Mouse (Mus musculus): ENCODE measurements around the gene Rin3. TPM values are rescaled to one million over a fixed set of nuclear protein-coding genes. Genes with fewer than 3 reads are reported as not detected.

The Rin3 gene
- total and polyA plus RNA-seq, 3 experiments, result 17.5 to 38.9 TPM; not detected in 1

GRCm38 (mm10) chr12:102252525-102252924 lies 30.3 kb upstream of the Rin3 start:
- Histone ChIP-seq H3K9ac (ENCODE audit: control insufficient read depth, low read depth, low read length, poor library complexity, severe bottlenecking) (no peak overlapping the region), H3K4me1 (ENCODE audit: control insufficient read depth in 1 of 2, insufficient read depth in 2 of 2, low read length in 2 of 2) (no peaks in the 10 kb centered on the region), H3K36me3 (ENCODE audit: control insufficient read depth in 1 of 2, insufficient read depth in 2 of 2, low read length in 2 of 2) (no peaks in the 10 kb centered on the region), H3K4me3 (ENCODE audit: control insufficient read depth in 1 of 2, insufficient read depth in 1 of 2, low read depth in 2 of 2, low read length in 2 of 2) (no peak overlapping the region), H3K27ac (ENCODE audit: control insufficient read depth, low read depth, low read length) (no peak overlapping the region), H3K27me3 (ENCODE audit: control insufficient read depth in 1 of 2, insufficient read depth in 2 of 2, low read length in 2 of 2) (no peaks in the 10 kb centered on the region), H3K9me3 (replicated peaks; ENCODE audit: insufficient read depth, low read length) (no peaks in the 10 kb centered on the region), H3K79me2 (ENCODE audit: control insufficient read depth, insufficient read depth, low read length, poor library complexity) (no peaks in the 10 kb centered on the region)
- TF ChIP-seq USF2 (IDR thresholded peaks at IDR 0.05; ENCODE audit: borderline replicate concordance in 1 of 2, insufficient read depth in 1 of 2, low read depth in 1 of 2, low read length in 2 of 2) (no peak), MAX (IDR thresholded peaks at IDR 0.05; ENCODE audit: low read length) (no peak), NELFE (IDR thresholded peaks at IDR 0.05; ENCODE audit: low read depth, low read length) (no peak), CTCF (IDR thresholded peaks at IDR 0.05 in 2 of 3, conservative IDR thresholded peaks at IDR 0.05 in 1 of 3; ENCODE audit: control insufficient read depth in 1 of 3, insufficient read depth in 1 of 3, low read depth in 2 of 3, low read length in 3 of 3, poor library complexity in 1 of 3, severe bottlenecking in 1 of 3) (no peak), ZNF384 (IDR thresholded peaks at IDR 0.05; ENCODE audit: low read depth, low read length) (no peak), MAZ (IDR thresholded peaks at IDR 0.05; ENCODE audit: low read depth, low read length) (no peak), MXI1 (IDR thresholded peaks at IDR 0.05; ENCODE audit: low read depth, low read length) (no peak), POLR2AphosphoS5 (IDR thresholded peaks at IDR 0.05; ENCODE audit: borderline replicate concordance, low read depth, low read length) (no peak), ZKSCAN1 (IDR thresholded peaks at IDR 0.05; ENCODE audit: low read depth, low read length) (no peak), MEF2A (IDR thresholded peaks at IDR 0.05; ENCODE audit: extremely low read depth, insufficient replicate concordance, low read depth, low read length, poor library complexity, severe bottlenecking) (no peak), RCOR1 (IDR thresholded peaks at IDR 0.05; ENCODE audit: low read depth, low read length) (no peak), UBTF (IDR thresholded peaks at IDR 0.05; ENCODE audit: borderline replicate concordance, insufficient read depth, low read depth, low read length) (no peak), CHD2 (IDR thresholded peaks at IDR 0.05; ENCODE audit: low read length) (no peak)
- DNase-seq (ENCODE audit: low read depth, low spot score), result no peak

DNA sequence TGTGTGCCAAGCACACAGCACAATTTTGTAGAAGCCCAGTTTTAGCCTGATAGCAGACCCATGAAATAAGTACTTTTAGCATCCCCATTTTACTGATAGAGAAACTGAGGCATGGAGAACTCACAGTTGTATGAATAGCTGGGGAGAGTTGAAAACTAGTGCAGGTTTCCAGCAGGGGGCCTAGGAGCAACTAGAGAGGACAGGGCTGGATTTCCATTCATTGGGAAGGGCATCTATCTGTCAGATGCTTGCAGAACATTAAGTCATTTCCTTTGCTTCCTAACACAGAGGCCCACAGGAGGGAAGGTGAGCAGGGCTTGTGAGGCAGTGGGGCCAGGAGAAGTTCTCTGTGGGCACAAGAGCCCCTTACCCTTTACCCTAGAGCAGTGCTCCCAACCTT lies 27.8 kb upstream of the Rin3 start:
- H3K36me3 ChIP-seq (ENCODE audit: control insufficient read depth in 1 of 2, insufficient read depth in 2 of 2, low read length in 2 of 2), result peaks cover 0 to 5% of the 10 kb centered on the region in 2 experiments; a peak in 2 of 4 replicates
- no peak for TF ChIP-seq E2F4 (IDR thresholded peaks at IDR 0.05; ENCODE audit: borderline replicate concordance, low read depth, low read length)
- TF ChIP-seq SMC3 (IDR thresholded peaks at IDR 0.05; ENCODE audit: low read depth, low read length), result no peak
- TF ChIP-seq CTCF (IDR thresholded peaks at IDR 0.05 in 2 of 3, conservative IDR thresholded peaks at IDR 0.05 in 1 of 3; ENCODE audit: control insufficient read depth in 1 of 3, insufficient read depth in 1 of 3, low read depth in 2 of 3, low read length in 3 of 3, poor library complexity in 1 of 3, severe bottlenecking in 1 of 3), result 0 out of 6 replicates have a peak, but pooled peaks of 1 of the 3 experiments have one; percentile 4
- H3K4me3 ChIP-seq (ENCODE audit: control insufficient read depth in 1 of 2, insufficient read depth in 1 of 2, low read depth in 2 of 2, low read length in 2 of 2), result no peak overlapping the region
- no peaks in the 10 kb centered on the region for H3K79me2 ChIP-seq (ENCODE audit: control insufficient read depth, insufficient read depth, low read length, poor library complexity)
- H3K27me3 ChIP-seq (ENCODE audit: control insufficient read depth in 1 of 2, insufficient read depth in 2 of 2, low read length in 2 of 2), result no peaks in the 10 kb centered on the region
- peaks cover 3 to 5% of the 10 kb centered on the region in 2 experiments for H3K4me1 ChIP-seq (ENCODE audit: control insufficient read depth in 1 of 2, insufficient read depth in 2 of 2, low read length in 2 of 2)
- no peak overlapping the region for H3K27ac ChIP-seq (ENCODE audit: control insufficient read depth, low read depth, low read length)
- no peak overlapping the region for H3K9ac ChIP-seq (ENCODE audit: control insufficient read depth, low read depth, low read length, poor library complexity, severe bottlenecking)
- no peak for DNase-seq (ENCODE audit: low read depth, low spot score)
- H3K9me3 ChIP-seq (replicated peaks; ENCODE audit: insufficient read depth, low read length), result no peaks in the 10 kb centered on the region

Measured in MEL (cell line).